Mouse (Mus musculus) frontal cortex, postnatal 25 days (tissue): Measurements from ENCODE around the gene Clspn.
"Not testable (repeated sequence)": the region's sequence is repeated elsewhere in the genome, so short reads cannot be mapped to it uniquely, and the experiment has no call there.

Experiments used
- DNase-seq, 2 experiments: peaks; one replicate each; pipeline ENCODE4 v3.0.0; 2022; ENCODE audit warnings: low spot score in 2 of 2

Clspn gene

DNA sequence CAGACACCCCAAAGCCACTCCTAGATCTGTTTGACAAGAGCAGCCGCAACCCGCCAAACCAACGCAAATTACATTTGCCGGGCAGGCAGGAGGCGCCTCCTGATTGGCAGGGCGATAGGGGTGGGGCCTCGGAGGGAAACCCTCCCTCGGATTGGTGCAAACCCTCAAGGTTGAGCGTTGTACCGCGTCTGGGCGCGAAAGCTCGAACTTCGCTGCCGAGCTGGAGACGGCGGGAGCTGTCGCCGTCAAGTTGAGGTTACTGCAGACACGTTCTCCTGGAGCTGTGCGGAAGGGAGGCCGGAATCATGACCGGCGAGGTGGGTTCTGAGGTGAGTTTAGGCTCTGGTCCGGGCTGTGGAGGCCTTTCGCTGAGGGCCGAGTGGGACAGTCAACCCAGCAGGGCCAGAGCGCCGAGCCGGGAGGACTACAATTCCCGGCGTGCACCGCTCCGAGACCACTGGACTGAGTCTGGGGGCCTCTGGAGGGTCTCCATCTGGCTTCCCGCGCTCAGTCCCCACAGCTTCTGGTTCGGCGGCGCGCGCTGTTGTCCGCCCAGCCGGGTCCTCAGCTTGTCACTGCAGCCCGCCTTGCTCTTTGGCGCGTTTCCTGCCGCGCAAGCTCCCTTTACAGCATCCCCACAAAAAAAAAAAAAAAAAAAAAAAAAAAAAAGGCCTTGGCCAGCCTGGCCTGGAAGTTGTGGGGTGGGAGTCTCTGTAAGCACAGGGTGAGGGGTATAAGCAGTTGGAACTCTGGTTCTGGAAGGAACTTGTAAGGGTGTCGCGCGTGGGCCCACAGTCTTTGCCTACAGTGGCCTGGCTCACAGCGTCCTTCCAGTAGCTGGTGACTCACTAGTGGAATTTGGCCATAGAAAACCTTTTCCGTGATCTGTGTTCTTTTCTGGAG, at the start of gene Clspn:
Gene Clspn, plus strand, starts transcription at position 127 of the 903 bp plus-strand sequence.
- DNase-seq: peak; percentile 51 to 56

GRCm38 (mm10) chr4:126508110-126508899, 48.4 kb upstream of the Clspn start:
- DNase-seq: no peak

DNA sequence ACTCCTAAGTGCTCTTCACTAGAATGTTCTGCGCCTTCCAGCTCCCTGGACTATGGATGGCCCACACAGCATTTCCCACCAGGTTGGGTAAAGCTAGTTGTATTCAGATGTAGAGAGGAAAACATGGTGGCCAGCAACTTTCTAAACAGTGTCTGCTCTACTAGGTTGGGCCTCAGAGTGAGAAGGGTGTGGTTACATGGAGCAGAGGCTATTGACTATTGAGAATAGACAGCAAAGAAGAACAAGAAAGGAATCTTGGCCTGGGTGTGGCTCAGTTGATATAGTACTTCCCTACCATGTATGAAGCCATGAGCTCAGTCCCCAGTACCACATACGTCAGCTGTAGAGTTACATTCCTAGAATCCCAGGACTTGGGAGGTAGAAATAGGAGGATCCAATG, 47.7 kb upstream of the Clspn start:
- DNase-seq: no peak

- no peak for DNase-seq
Measured at GRCm38 (mm10) chr4:126511013-126511412, 45.7 kb upstream of the Clspn start.

DNA sequence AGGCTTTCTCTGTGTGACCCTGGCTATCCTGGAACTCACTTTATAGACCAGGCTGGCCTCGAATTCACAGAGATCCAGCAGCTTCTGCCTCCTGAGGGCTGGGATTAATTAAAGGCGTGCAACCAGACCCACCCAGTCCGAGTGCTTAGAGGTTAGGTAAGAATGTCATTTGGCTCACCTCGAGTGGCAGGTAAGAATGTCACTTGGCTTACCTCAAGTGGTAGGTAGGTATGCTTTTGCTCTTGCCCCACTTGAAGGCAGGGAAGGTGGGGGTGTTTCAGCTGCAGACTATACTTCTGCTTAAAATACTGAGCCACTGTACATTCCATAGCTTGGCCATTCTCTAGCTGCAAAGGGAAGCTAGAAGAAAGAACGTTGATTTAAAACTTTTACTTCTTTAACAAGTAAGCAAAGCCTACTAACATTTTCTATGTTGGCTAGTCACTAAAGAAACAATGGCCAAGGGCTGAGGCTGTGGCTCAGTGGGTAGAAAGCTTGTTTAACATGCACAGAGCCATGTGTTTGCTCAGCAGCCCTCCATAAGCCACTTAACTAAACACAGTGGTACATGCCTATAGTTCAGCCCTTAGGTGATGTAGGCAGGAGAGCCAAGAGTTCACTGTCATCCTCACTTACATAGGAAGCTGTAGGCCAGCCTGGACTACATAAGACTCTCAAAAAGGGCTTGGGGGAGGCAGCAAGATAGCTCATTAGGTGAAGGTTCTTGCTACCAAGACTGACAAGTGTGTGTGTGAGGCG, 44.2 kb upstream of the Clspn start:
- DNase-seq: no peak

DNA sequence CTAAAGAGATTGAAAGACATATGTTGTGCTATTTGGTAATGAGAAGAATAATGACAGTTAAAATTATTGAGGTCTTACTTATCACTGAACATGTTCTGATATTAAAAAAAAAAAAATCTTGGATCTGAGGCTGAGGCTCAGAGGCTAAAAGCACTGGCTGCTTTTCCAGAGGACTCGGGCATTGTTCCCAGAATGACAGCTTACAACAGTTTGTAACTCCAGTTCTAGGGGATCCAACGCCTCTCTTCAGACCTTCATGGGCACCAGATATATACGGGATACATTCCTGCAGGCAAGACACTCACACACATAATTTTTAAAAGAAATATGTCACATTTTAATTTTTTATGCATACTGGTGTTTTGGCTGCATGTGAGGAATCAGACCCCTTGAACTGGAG, 30.6 kb upstream of the Clspn start:
- DNase-seq: no peak

- no peak for DNase-seq
Measured at GRCm38 (mm10) chr4:126526828-126527227, 29.9 kb upstream of the Clspn start.

DNA sequence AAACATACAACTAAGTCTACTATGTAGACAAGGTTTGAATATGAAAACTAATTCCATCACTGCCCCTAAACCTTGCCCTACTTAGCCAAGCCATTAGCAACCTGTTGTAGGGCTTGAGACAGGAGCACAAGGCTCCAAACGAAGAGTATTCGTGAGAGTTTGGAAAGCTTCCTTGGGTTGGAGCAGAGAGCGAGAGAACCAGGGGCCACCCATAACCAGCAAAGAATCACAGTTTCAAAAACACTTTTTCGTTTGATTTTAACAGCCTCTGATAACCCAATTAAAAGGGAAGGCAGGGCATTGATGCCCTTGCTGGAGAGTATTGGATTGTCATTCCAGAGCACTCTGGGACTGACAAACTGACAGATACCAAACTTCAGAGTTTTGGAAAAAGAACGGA, 24.4 kb upstream of the Clspn start:
- no peak for DNase-seq

DNA sequence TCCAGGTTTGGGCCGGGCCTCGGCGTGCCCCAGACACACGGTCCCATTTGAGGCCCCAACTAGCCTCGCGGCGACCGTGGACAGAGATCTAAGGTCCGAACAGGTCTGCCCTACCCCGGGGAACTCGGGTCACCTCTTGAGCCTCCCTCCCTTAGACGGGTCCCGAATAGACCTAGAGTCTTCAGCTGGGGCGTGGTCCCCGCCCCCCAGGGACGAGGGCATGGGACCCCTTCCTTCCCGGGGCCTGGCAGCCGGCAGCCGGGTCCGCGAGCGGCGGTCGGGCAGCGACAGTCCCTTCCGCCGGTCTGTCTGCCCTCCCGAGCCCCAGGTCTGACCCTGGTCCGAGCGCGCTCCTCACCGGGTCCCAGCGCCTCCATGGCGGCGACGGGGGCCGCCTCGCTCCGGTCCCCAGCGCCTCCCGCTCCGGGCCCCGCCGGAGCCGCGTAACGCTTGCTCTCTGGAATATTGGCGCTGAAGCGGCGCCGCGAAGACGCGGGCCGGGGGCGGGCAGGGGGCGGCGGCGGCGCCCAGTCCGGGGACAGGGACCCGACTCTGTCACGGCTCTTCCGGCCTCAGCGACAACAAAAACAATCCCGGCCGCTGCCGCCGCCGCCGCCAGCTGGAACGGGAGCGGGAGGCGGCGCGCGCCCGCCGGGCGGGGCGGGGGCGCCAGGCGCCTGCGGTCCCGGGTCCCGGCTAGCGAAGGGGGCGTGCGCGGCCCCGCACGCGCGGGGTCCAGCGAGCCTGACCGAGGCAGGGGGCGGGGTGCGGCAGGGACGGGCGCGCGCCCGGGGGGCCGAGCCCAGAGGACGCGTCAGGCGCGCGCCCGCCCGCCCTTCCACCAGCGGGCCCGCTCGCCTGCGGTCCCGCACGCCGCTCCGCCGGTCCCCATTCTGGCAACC, 23.7 kb upstream of the Clspn start, which contains the start of gene Ago4:
Gene Ago4, minus strand, starts transcription at position 646 of the 902 bp plus-strand sequence.
- DNase-seq: peak in 1 of 2 experiments; percentile 32

DNA sequence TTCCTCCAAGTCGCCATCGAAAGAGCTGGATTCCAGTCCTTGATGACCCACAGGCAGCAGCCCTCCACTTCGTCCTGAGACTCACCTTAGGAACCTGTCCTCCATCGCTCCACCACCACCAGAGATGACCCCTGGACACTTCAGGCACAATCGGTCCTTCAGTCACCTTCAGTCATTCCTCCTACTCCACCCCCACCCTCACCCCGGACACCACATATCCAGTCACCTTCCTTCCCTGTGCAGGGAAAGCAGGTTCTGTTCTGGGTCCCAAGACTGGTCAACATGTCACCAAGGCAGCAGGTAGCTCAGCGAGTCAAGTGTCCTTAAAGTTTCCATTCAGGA, 23.0 kb upstream of the Clspn start:
- no peak for DNase-seq

DNA sequence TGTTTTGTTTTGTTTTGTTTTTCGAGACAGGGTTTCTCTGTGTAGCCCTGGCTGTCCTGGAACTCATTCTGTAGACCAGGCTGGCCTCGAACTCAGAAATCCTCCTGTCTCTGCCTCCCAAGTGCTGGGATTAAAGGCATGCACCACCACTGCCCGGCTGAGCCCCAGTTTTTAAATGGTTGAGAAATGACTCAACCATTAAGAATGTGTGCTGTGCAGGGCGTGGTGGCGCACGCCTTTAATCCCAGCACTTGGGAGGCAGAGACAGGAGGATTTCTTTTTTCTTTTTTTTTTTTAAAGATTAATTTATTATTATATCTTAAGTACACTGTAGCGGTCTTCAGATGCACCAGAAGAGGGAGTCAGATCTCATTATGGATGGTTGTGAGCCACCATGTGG, 21.1 kb upstream of the Clspn start:
- not testable (repeated sequence) for DNase-seq

GRCm38 (mm10) chr4:126536865-126537264, 19.9 kb upstream of the Clspn start:
- DNase-seq: no peak

DNA sequence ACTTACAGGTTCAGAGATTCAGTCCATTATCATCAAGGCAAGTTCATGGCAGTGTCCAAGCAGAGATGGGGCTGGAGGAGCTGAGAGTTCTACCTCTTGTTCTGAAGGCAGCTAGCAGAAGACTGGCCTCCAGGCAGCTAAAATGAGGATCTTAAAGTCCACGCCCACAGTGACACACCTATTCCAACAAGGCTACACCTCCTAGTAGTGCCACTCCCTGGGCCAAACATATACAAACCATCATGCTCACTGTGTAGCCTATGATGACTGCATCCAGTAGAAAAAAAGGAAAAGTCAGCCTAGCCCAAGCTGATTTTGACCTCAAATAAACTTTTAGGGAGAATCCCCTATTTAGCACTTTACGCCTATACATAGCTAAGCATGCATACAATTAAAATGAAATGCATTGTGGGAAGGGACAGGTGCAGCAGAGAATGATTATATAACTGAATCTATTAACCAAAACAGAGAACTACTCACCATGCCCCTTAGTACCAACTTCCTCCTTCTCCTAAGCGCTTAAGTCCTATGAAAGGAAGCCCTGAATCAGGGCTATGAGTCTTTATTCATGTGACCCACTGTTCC, 16.2 kb upstream of the Clspn start:
- DNase-seq: no peak

DNA sequence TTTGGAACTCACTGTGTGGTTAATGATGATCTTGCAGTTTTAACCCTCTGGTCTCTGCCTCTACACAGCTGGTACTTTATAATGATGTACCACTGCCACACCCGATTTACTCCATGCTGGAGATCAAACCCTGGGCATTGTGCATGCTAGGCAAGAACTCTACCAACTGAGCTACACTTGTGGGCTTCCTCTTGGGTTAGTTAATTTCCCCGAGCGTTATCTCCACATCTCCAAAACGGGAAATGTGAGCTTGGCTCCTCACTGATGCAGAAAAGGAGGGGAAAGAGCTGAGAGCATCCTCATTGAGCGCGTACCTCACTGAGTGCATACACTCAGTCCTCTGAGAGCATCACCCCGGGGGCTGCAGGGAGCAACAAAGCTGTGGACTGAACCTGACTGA, 13.9 kb upstream of the Clspn start:
- DNase-seq: no peak

GRCm38 (mm10) chr4:126545016-126545415, 11.7 kb upstream of the Clspn start:
- DNase-seq: no peak

DNA sequence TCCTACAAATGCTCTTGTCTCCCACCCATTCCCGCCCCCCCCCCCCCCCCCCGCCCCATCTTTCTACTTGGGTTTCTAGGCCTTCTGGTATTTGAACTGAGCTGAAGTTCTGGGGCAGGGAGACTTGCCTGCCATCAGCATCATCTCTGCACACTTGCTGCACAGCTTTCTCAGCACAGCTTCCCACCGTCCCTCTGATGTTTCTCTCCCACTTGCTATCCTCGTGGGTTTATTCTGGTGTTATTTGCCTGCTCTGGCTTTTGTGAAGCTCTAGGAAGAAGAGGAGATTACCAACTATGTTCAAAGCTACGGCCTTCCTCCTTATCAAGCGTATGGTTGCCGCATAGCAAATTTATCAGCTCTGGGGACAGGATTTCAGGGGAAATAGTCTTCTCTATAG, 11.0 kb upstream of the Clspn start:
- no peak for DNase-seq

- DNase-seq: no peak
Measured at GRCm38 (mm10) chr4:126546183-126546582, 10.6 kb upstream of the Clspn start.

DNA sequence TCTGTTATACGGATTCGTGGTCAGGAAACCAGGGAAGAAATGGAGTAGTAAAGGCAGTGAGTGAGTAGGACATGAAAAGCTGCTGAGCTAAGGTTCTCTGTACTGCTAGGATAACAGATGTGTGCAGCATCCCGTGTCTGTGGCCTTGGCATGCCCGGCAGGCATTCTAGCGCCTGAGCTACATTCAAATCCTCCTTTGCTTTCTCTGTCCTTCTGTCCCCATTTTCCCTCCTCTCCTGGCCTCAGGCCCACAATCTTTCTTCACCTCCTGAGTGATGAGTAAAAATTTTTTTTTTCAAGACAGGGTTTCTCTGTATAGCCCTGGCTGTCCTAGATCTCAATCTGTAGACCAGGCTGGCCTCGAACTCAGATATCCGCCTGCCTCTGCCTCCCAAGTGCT, 4.6 kb upstream of the Clspn start:
- DNase-seq: no peak

GRCm38 (mm10) chr4:126553105-126553504, 3.6 kb upstream of the Clspn start:
- DNase-seq: peak in 1 of 2 experiments; percentile 23

DNA sequence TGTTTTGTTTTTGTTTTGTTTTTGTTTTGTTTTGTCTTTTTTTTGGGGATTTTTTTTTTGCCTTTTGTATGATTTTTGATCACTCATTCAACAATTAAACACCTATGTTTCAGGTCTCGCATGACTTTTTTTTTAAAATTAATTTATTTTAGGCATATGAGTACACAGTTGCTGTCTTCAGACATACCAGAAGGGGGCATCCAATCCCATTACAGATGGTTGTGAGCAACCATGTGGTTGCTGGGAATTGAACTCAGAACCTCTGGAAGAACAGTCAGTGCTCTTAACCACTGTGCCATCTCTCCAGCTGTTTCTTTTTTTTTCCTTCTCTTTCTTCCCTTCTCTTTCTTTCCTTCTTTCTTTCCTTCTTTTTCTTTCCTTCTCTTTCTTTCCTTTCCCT, 3.0 kb upstream of the Clspn start:
- DNase-seq: no peak

- DNase-seq: no peak
Measured at GRCm38 (mm10) chr4:126554462-126554861, 2.3 kb upstream of the Clspn start.
